In genomic region chr17:50874067-50874466, GRCm38 (mm10) we compare ENCODE assay signal across 14 mouse cellular contexts.
DNase-seq lines count a peak whose midpoint lies in the region; ATAC-seq and TF ChIP-seq lines count a peak whose summit lies in the region.
"Had no signal": no experiment of that assay in that cellular context is flagged by ENCODE, and none has a peak within 500 bp of the region (broad histone marks: within the 10 kb centered on the region; RNA-seq: fewer than 3 reads in every experiment).

No protein-coding gene starts in this region.

- H3K27ac ChIP-seq in cerebellum, adult 2 months (ENCODE audit: insufficient read depth, low read length), result no peak overlapping the region
- no peak overlapping the region for H3K27ac ChIP-seq in hindbrain, embryonic 14.5 days
- no peak overlapping the region for H3K27ac ChIP-seq in hindbrain, embryonic 12.5 days

- H3K4me3 ChIP-seq in cerebellum, adult 2 months (replicated peaks; ENCODE audit: insufficient read depth, low read depth, low read length), result no peak overlapping the region
- no peak overlapping the region for H3K4me3 ChIP-seq in hindbrain, embryonic 14.5 days (replicated peaks; ENCODE audit: low read length)
- H3K4me3 ChIP-seq in hindbrain, embryonic 12.5 days, result no peak overlapping the region
- H3K4me3 ChIP-seq: erythroblast, embryonic 14.5 days had no signal

- no peak overlapping the region for H3K9ac ChIP-seq in hindbrain, embryonic 14.5 days
- no peak overlapping the region for H3K9ac ChIP-seq in hindbrain, embryonic 12.5 days

- no peak for DNase-seq in cerebellum, adult 2 months
- no peak for DNase-seq in cerebellum, postnatal 4 days (ENCODE audit: low spot score in 2 of 2)
- DNase-seq in hindbrain, embryonic 14.5 days (ENCODE audit: low spot score), result peak; percentile 41
- peak; percentile 5 for DNase-seq in right cerebral cortex, adult 18-20 months
- DNase-seq in right cerebral cortex, postnatal 10 days (ENCODE audit: low spot score in 2 of 2), result no peak
- DNase-seq in thymus, postnatal 10 days (ENCODE audit: low spot score in 2 of 2), result no peak
- no peak for DNase-seq in ovary, adult 18-20 months (ENCODE audit: low spot score)
- DNase-seq: adrenal gland, postnatal 14 days; cerebellum, adult 8-10 months; heart, adult 18-20 months; kidney, postnatal 25 days had no signal

- no peak for ATAC-seq in hindbrain, embryonic 14.5 days (ENCODE audit: low FRiP score)
- no peak for ATAC-seq in hindbrain, embryonic 12.5 days (ENCODE audit: low FRiP score)

- no peaks in the 10 kb centered on the region for H3K4me1 ChIP-seq in cerebellum, adult 2 months (ENCODE audit: control insufficient read depth, insufficient read depth, low read length)
- no peaks in the 10 kb centered on the region for H3K4me1 ChIP-seq in hindbrain, embryonic 14.5 days (replicated peaks; ENCODE audit: control insufficient read depth, insufficient read depth, low read length)
- no peaks in the 10 kb centered on the region for H3K4me1 ChIP-seq in hindbrain, embryonic 12.5 days

- no peak overlapping the region for H3K4me2 ChIP-seq in hindbrain, embryonic 14.5 days (replicated peaks)
- no peak overlapping the region for H3K4me2 ChIP-seq in hindbrain, embryonic 12.5 days (replicated peaks)

- H3K9me3 ChIP-seq in hindbrain, embryonic 14.5 days (ENCODE audit: control insufficient read depth, low read length), result no peaks in the 10 kb centered on the region
- H3K9me3 ChIP-seq in hindbrain, embryonic 12.5 days (replicated peaks), result no peaks in the 10 kb centered on the region
- H3K9me3 ChIP-seq: G1E had no signal

- TF ChIP-seq POLR2A in cerebellum, adult 2 months (IDR thresholded peaks at IDR 0.05; ENCODE audit: borderline replicate concordance, insufficient read depth, low read length), result no peak

- 68% methylated on average over 7 of the region's 7 CpGs for WGBS in cerebellum, adult 2 months
- WGBS in hindbrain, embryonic 14.5 days, result 70% methylated on average over 7 of the region's 7 CpGs
- WGBS in hindbrain, embryonic 12.5 days, result 77% methylated on average over 7 of the region's 7 CpGs

- no peaks in the 10 kb centered on the region for H3K36me3 ChIP-seq in hindbrain, embryonic 14.5 days (replicated peaks; ENCODE audit: control insufficient read depth, insufficient read depth)
- no peaks in the 10 kb centered on the region for H3K36me3 ChIP-seq in hindbrain, embryonic 12.5 days

- H3K27me3 ChIP-seq in cerebellum, adult 2 months (ENCODE audit: control insufficient read depth, insufficient read depth, low read length), result no peaks in the 10 kb centered on the region
- H3K27me3 ChIP-seq in hindbrain, embryonic 14.5 days (ENCODE audit: control insufficient read depth, insufficient read depth, low read length), result no peaks in the 10 kb centered on the region
- no peaks in the 10 kb centered on the region for H3K27me3 ChIP-seq in hindbrain, embryonic 12.5 days

- TF ChIP-seq CTCF in cerebellum, adult 2 months (IDR thresholded peaks at IDR 0.05; ENCODE audit: borderline replicate concordance, insufficient read depth, low read depth, low read length), result 0 out of 2 replicates have a peak, but pooled peaks have one; percentile 5

Comparison
In these comparisons a context has a peak if more than half of its experiments do, and no peak if none do; other contexts are left out.
1. DNase-seq: peak in hindbrain, embryonic 14.5 days (single experiment) and right cerebral cortex, adult 18-20 months (single experiment); none in cerebellum, adult 2 months (0 of 2), cerebellum, postnatal 4 days (0 of 2), right cerebral cortex, postnatal 10 days (0 of 2), thymus, postnatal 10 days (0 of 2) and ovary, adult 18-20 months (single experiment).